Mouse (Mus musculus): ENCODE results near the gene Lsm7. TPM values are rescaled to one million over a fixed set of nuclear protein-coding genes. Genes with fewer than 3 reads are reported as not detected.

Gene Lsm7
- polyA plus RNA-seq, 1 experiment from 2014 or later: 361 TPM

- H3K4me3 ChIP-seq (ENCODE audit: low read depth, low read length): peak within 1 kb of the TSS; percentile 71
- H3K27me3 ChIP-seq (ENCODE audit: control insufficient read depth, insufficient read depth, low read length): no peaks in the 10 kb centered on the region
- H3K4me1 ChIP-seq (ENCODE audit: control insufficient read depth, insufficient read depth, low read length): peaks cover 20% of the 10 kb centered on the region
- H3K4me2 ChIP-seq (replicated peaks; ENCODE audit: low read depth, low read length): peak within 1 kb of the TSS; percentile 97
- WGBS: under 1% methylated on average over 73 of the region's 82 CpGs
- H3K9ac ChIP-seq (replicated peaks; ENCODE audit: low read depth, low read length): peak within 1 kb of the TSS; percentile 95
- peak within 1 kb of the TSS; percentile 90 for H3K27ac ChIP-seq (ENCODE audit: low read length)
- H3K36me3 ChIP-seq (ENCODE audit: control insufficient read depth, insufficient read depth, low read length): peaks cover 13% of the 10 kb centered on the region
- ATAC-seq (ENCODE audit: insufficient number of reproducible peaks, insufficient read depth, low FRiP score, low read depth): peak; percentile 97
- H3K9me3 ChIP-seq (ENCODE audit: control insufficient read depth, low read depth, low read length): no peaks in the 10 kb centered on the region
These were observed 28.6 kb downstream of the Lsm7 start, which contains the start of gene Oaz1 for GRCm38 (mm10) chr10:80826151-80827062. TSS of gene Oaz1 (plus strand) at chr10:80826656.

- 73% methylated on average over 2 of the region's 2 CpGs for WGBS
- H3K36me3 ChIP-seq (ENCODE audit: control insufficient read depth, insufficient read depth, low read length): peaks cover 11% of the 10 kb centered on the region
- no peaks in the 10 kb centered on the region for H3K27me3 ChIP-seq (ENCODE audit: control insufficient read depth, insufficient read depth, low read length)
- no peaks in the 10 kb centered on the region for H3K9me3 ChIP-seq (ENCODE audit: control insufficient read depth, low read depth, low read length)
- no peak for ATAC-seq (ENCODE audit: insufficient number of reproducible peaks, insufficient read depth, low FRiP score, low read depth)
- no peak overlapping the region for H3K4me3 ChIP-seq (ENCODE audit: low read depth, low read length)
- no peak overlapping the region for H3K27ac ChIP-seq (ENCODE audit: low read length)
- no peak overlapping the region for H3K9ac ChIP-seq (replicated peaks; ENCODE audit: low read depth, low read length)
- no peak overlapping the region for H3K4me2 ChIP-seq (replicated peaks; ENCODE audit: low read depth, low read length)
- H3K4me1 ChIP-seq (ENCODE audit: control insufficient read depth, insufficient read depth, low read length): peaks cover 12% of the 10 kb centered on the region
These were observed 30.2 kb downstream of the Lsm7 start for GRCm38 (mm10) chr10:80824827-80825226.

DNA sequence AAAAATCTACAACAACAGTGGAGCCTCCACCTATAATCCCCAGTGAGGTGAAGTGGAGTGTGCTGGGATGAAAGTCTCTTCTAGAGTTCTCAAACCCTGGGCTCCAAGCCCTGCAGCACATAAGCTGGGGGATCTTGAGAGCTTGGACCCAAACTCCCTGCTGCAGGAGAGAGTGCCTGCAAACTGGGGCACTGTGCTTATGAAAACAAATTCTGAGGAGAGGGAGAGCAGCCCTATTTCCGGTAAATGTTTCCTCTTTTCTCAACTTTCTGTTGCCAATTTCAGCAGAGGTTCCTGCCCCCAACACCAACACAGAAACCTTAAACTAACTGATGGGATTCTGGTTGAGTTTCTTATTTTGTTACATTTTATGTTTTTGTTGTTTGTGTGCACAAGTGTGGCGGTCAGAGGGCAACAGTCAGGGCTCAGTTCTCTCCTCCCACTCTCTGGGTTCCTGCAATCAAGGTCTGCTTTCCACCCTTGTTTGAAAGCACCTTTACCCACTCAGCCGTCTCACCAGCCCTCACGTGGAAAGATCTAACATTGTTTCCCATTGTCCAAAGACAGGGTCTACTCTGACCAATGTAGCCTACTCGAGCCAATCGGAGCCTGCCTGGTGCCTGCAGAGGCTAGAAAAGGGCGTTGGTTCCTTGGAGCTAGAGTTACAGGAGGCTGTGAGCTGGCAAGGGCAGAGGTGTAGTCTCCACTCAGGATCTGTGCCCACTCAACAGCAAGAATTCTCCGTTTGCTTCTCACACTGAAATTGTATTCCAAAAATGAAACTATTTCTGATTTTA lies 31.0 kb downstream of the Lsm7 start:
- Histone ChIP-seq H3K9me3 (ENCODE audit: control insufficient read depth, low read depth, low read length) (no peaks in the 10 kb centered on the region), H3K27ac (ENCODE audit: low read length) (0 out of 2 replicates have a peak overlapping the region, but pooled peaks have one; percentile 33), H3K36me3 (ENCODE audit: control insufficient read depth, insufficient read depth, low read length) (peaks cover 3% of the 10 kb centered on the region; the same call in 1 of the 2 replicates), H3K4me1 (ENCODE audit: control insufficient read depth, insufficient read depth, low read length) (peaks cover 7% of the 10 kb centered on the region; the same call in 1 of the 2 replicates), H3K9ac (replicated peaks; ENCODE audit: low read depth, low read length) (no peak overlapping the region), H3K27me3 (ENCODE audit: control insufficient read depth, insufficient read depth, low read length) (no peaks in the 10 kb centered on the region), H3K4me2 (replicated peaks; ENCODE audit: low read depth, low read length) (no peak overlapping the region), H3K4me3 (ENCODE audit: low read depth, low read length) (no peak overlapping the region)
- 62% methylated on average over 8 of the region's 8 CpGs for WGBS
- no peak for ATAC-seq (ENCODE audit: insufficient number of reproducible peaks, insufficient read depth, low FRiP score, low read depth)

- WGBS: 92% methylated on average over 1 of the region's 1 CpGs
- Histone ChIP-seq H3K9me3 (ENCODE audit: control insufficient read depth, low read depth, low read length) (no peaks in the 10 kb centered on the region), H3K4me2 (replicated peaks; ENCODE audit: low read depth, low read length) (no peak overlapping the region), H3K4me1 (ENCODE audit: control insufficient read depth, insufficient read depth, low read length) (peaks cover 7% of the 10 kb centered on the region; the same call in 1 of the 2 replicates), H3K27me3 (ENCODE audit: control insufficient read depth, insufficient read depth, low read length) (no peaks in the 10 kb centered on the region), H3K27ac (ENCODE audit: low read length) (no peak overlapping the region), H3K4me3 (ENCODE audit: low read depth, low read length) (no peak overlapping the region), H3K9ac (replicated peaks; ENCODE audit: low read depth, low read length) (no peak overlapping the region), H3K36me3 (ENCODE audit: control insufficient read depth, insufficient read depth, low read length) (peaks cover 3% of the 10 kb centered on the region; the same call in 1 of the 2 replicates)
- ATAC-seq (ENCODE audit: insufficient number of reproducible peaks, insufficient read depth, low FRiP score, low read depth): no peak
These were observed 31.7 kb downstream of the Lsm7 start for GRCm38 (mm10) chr10:80823316-80823715.

DNA sequence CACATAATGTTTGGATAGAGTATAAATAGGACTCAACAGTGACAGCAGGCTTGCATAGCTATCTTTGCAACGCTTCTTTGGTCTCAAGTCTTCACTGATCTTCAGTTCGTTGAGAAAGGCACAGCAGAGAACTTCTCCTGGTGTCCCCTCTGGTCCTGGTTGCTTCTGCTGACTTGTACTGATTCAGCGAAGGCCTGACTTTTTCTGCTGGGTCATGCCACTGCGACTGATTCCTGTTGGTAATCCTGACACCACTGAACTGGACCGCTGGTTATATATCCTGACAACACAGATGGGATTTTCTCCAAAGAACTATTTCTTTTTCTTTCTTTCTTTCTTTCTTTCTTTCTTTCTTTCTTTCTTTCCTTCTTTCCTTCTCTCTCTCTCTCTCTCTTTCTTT lies 32.5 kb downstream of the Lsm7 start:
- Histone ChIP-seq H3K27ac (ENCODE audit: low read length) (no peak overlapping the region), H3K9me3 (ENCODE audit: control insufficient read depth, low read depth, low read length) (no peaks in the 10 kb centered on the region), H3K4me1 (ENCODE audit: control insufficient read depth, insufficient read depth, low read length) (0 out of 2 replicates have a peak, but pooled peaks cover under 1% of the 10 kb centered on the region), H3K36me3 (ENCODE audit: control insufficient read depth, insufficient read depth, low read length) (no peaks in the 10 kb centered on the region), H3K4me3 (ENCODE audit: low read depth, low read length) (no peak overlapping the region), H3K4me2 (replicated peaks; ENCODE audit: low read depth, low read length) (no peak overlapping the region), H3K9ac (replicated peaks; ENCODE audit: low read depth, low read length) (no peak overlapping the region), H3K27me3 (ENCODE audit: control insufficient read depth, insufficient read depth, low read length) (no peaks in the 10 kb centered on the region)
- 89% methylated on average over 5 of the region's 5 CpGs for WGBS
- ATAC-seq (ENCODE audit: insufficient number of reproducible peaks, insufficient read depth, low FRiP score, low read depth): no peak

GRCm38 (mm10) chr10:80821991-80822390 lies 33.0 kb downstream of the Lsm7 start:
- no peak for ATAC-seq (ENCODE audit: insufficient number of reproducible peaks, insufficient read depth, low FRiP score, low read depth)
- Histone ChIP-seq H3K27ac (ENCODE audit: low read length) (no peak overlapping the region), H3K9me3 (ENCODE audit: control insufficient read depth, low read depth, low read length) (no peaks in the 10 kb centered on the region), H3K9ac (replicated peaks; ENCODE audit: low read depth, low read length) (no peak overlapping the region), H3K36me3 (ENCODE audit: control insufficient read depth, insufficient read depth, low read length) (no peaks in the 10 kb centered on the region), H3K4me1 (ENCODE audit: control insufficient read depth, insufficient read depth, low read length) (no peaks in the 10 kb centered on the region), H3K4me2 (replicated peaks; ENCODE audit: low read depth, low read length) (no peak overlapping the region), H3K4me3 (ENCODE audit: low read depth, low read length) (no peak overlapping the region), H3K27me3 (ENCODE audit: control insufficient read depth, insufficient read depth, low read length) (no peaks in the 10 kb centered on the region)
- 44% methylated on average over 2 of the region's 2 CpGs for WGBS

GRCm38 (mm10) chr10:80819406-80819805 lies 35.6 kb downstream of the Lsm7 start:
- no peak overlapping the region for H3K27ac ChIP-seq (ENCODE audit: low read length)
- no peak overlapping the region for H3K4me3 ChIP-seq (ENCODE audit: low read depth, low read length)
- H3K4me2 ChIP-seq (replicated peaks; ENCODE audit: low read depth, low read length): no peak overlapping the region
- no peak for ATAC-seq (ENCODE audit: insufficient number of reproducible peaks, insufficient read depth, low FRiP score, low read depth)
- no peaks in the 10 kb centered on the region for H3K4me1 ChIP-seq (ENCODE audit: control insufficient read depth, insufficient read depth, low read length)
- H3K36me3 ChIP-seq (ENCODE audit: control insufficient read depth, insufficient read depth, low read length): no peaks in the 10 kb centered on the region
- H3K9me3 ChIP-seq (ENCODE audit: control insufficient read depth, low read depth, low read length): no peaks in the 10 kb centered on the region
- 26% methylated on average over 3 of the region's 3 CpGs for WGBS
- no peaks in the 10 kb centered on the region for H3K27me3 ChIP-seq (ENCODE audit: control insufficient read depth, insufficient read depth, low read length)
- no peak overlapping the region for H3K9ac ChIP-seq (replicated peaks; ENCODE audit: low read depth, low read length)

GRCm38 (mm10) chr10:80818599-80819281 lies 36.3 kb downstream of the Lsm7 start:
- Histone ChIP-seq H3K27ac (ENCODE audit: low read length) (no peak overlapping the region), H3K4me1 (ENCODE audit: control insufficient read depth, insufficient read depth, low read length) (no peaks in the 10 kb centered on the region), H3K9me3 (ENCODE audit: control insufficient read depth, low read depth, low read length) (no peaks in the 10 kb centered on the region), H3K27me3 (ENCODE audit: control insufficient read depth, insufficient read depth, low read length) (no peaks in the 10 kb centered on the region), H3K4me2 (replicated peaks; ENCODE audit: low read depth, low read length) (no peak overlapping the region), H3K9ac (replicated peaks; ENCODE audit: low read depth, low read length) (no peak overlapping the region), H3K36me3 (ENCODE audit: control insufficient read depth, insufficient read depth, low read length) (no peaks in the 10 kb centered on the region), H3K4me3 (ENCODE audit: low read depth, low read length) (no peak overlapping the region)
- peak; percentile 70; the same call in 1 of the 2 replicates for ATAC-seq (ENCODE audit: insufficient number of reproducible peaks, insufficient read depth, low FRiP score, low read depth)
- 46% methylated on average over 6 of the region's 6 CpGs for WGBS

All from stomach, embryonic 14.5 days (tissue).